Mouse (Mus musculus): ENCODE measurements at regions not wholly inside any gene's neighbourhood (a gene's known extent, or its start where the extent isn't known, plus 50 kb on each side); places are given as distances from the start of the nearest gene placed in this dataset.

GRCm38 (mm10) chr15:61116912-61117311 lies 194.1 kb upstream of the A1bg start:
- Histone ChIP-seq H3K27ac (ENCODE audit: low read depth) (no peak overlapping the region), H3K9me3 (ENCODE audit: low read depth, low read length) (no peaks in the 10 kb centered on the region), H3K4me3 (ENCODE audit: low read depth, low read length) (no peak overlapping the region), H3K36me3 (ENCODE audit: insufficient read depth) (no peaks in the 10 kb centered on the region), H3K4me2 (no peak overlapping the region), H3K27me3 (ENCODE audit: insufficient read depth, low read length) (no peaks in the 10 kb centered on the region), H3K9ac (no peak overlapping the region), H3K4me1 (ENCODE audit: insufficient read depth) (no peaks in the 10 kb centered on the region)
- no peak for DNase-seq
- no peak for ATAC-seq (ENCODE audit: insufficient read depth)
- TF ChIP-seq CTCF (IDR thresholded peaks at IDR 0.05; ENCODE audit: low read depth) = no peak
- 15% methylated on average over 1 of the region's 1 CpGs for WGBS

- no peaks in the 10 kb centered on the region for H3K27me3 ChIP-seq (ENCODE audit: insufficient read depth, low read length)
- H3K9ac ChIP-seq = no peak overlapping the region
- no peaks in the 10 kb centered on the region for H3K36me3 ChIP-seq (ENCODE audit: insufficient read depth)
- 27% methylated on average over 4 of the region's 4 CpGs for WGBS
- peak; percentile 45 for DNase-seq
- 0 out of 2 replicates have a peak, but pooled peaks have one; percentile 2 for TF ChIP-seq CTCF (IDR thresholded peaks at IDR 0.05; ENCODE audit: low read depth)
- H3K27ac ChIP-seq (ENCODE audit: low read depth) = peak overlapping the region; percentile 10
- H3K4me1 ChIP-seq (ENCODE audit: insufficient read depth) = no peaks in the 10 kb centered on the region
- no peak overlapping the region for H3K4me2 ChIP-seq
- no peak overlapping the region for H3K4me3 ChIP-seq (ENCODE audit: low read depth, low read length)
- H3K9me3 ChIP-seq (ENCODE audit: low read depth, low read length) = no peaks in the 10 kb centered on the region
- ATAC-seq (ENCODE audit: insufficient read depth) = no peak
Observed at GRCm38 (mm10) chr15:61109429-61110128, 186.8 kb upstream of the A1bg start.

GRCm38 (mm10) chr15:61108957-61109356 lies 186.1 kb upstream of the A1bg start:
- Histone ChIP-seq H3K36me3 (ENCODE audit: insufficient read depth) (no peaks in the 10 kb centered on the region), H3K27me3 (ENCODE audit: insufficient read depth, low read length) (no peaks in the 10 kb centered on the region), H3K9ac (no peak overlapping the region), H3K9me3 (ENCODE audit: low read depth, low read length) (no peaks in the 10 kb centered on the region), H3K4me3 (ENCODE audit: low read depth, low read length) (no peak overlapping the region), H3K4me2 (no peak overlapping the region), H3K27ac (ENCODE audit: low read depth) (peak overlapping the region; percentile 10; the same call in 1 of the 2 replicates), H3K4me1 (ENCODE audit: insufficient read depth) (no peaks in the 10 kb centered on the region)
- ATAC-seq (ENCODE audit: insufficient read depth) (no peak), DNase-seq (no peak)
- no peak for TF ChIP-seq CTCF (IDR thresholded peaks at IDR 0.05; ENCODE audit: low read depth)
- 66% methylated on average over 2 of the region's 2 CpGs for WGBS

GRCm38 (mm10) chr15:61102421-61103412 lies 179.9 kb upstream of the A1bg start:
- no peaks in the 10 kb centered on the region for H3K27me3 ChIP-seq (ENCODE audit: insufficient read depth, low read length)
- H3K9ac ChIP-seq = no peak overlapping the region
- H3K9me3 ChIP-seq (ENCODE audit: low read depth, low read length) = no peaks in the 10 kb centered on the region
- DNase-seq (peak; percentile 90), ATAC-seq (ENCODE audit: insufficient read depth) (peak; percentile 21; the same call in 1 of the 2 replicates)
- no peak overlapping the region for H3K4me2 ChIP-seq
- H3K4me3 ChIP-seq (ENCODE audit: low read depth, low read length) = no peak overlapping the region
- no peaks in the 10 kb centered on the region for H3K4me1 ChIP-seq (ENCODE audit: insufficient read depth)
- H3K27ac ChIP-seq (ENCODE audit: low read depth) = no peak overlapping the region
- peak; percentile 79 for TF ChIP-seq CTCF (IDR thresholded peaks at IDR 0.05; ENCODE audit: low read depth)
- 47% methylated on average over 7 of the region's 7 CpGs for WGBS
- no peaks in the 10 kb centered on the region for H3K36me3 ChIP-seq (ENCODE audit: insufficient read depth)

- no peak for DNase-seq
- Histone ChIP-seq H3K4me1 (ENCODE audit: insufficient read depth) (no peaks in the 10 kb centered on the region), H3K9me3 (ENCODE audit: low read depth, low read length) (no peaks in the 10 kb centered on the region), H3K4me3 (ENCODE audit: low read depth, low read length) (no peak overlapping the region), H3K4me2 (no peak overlapping the region), H3K9ac (no peak overlapping the region), H3K27me3 (ENCODE audit: insufficient read depth, low read length) (no peaks in the 10 kb centered on the region), H3K36me3 (ENCODE audit: insufficient read depth) (no peaks in the 10 kb centered on the region), H3K27ac (ENCODE audit: low read depth) (no peak overlapping the region)
- TF ChIP-seq CTCF (IDR thresholded peaks at IDR 0.05; ENCODE audit: low read depth) = no peak
- 54% methylated on average over 4 of the region's 4 CpGs for WGBS
- no peak for ATAC-seq (ENCODE audit: insufficient read depth)
Observed at GRCm38 (mm10) chr15:61100807-61101206, 178.0 kb upstream of the A1bg start.

GRCm38 (mm10) chr15:61098968-61099367 lies 176.2 kb upstream of the A1bg start:
- no peaks in the 10 kb centered on the region for H3K36me3 ChIP-seq (ENCODE audit: insufficient read depth)
- 22% methylated on average over 1 of the region's 1 CpGs for WGBS
- no peaks in the 10 kb centered on the region for H3K27me3 ChIP-seq (ENCODE audit: insufficient read depth, low read length)
- no peak overlapping the region for H3K9ac ChIP-seq
- no peak for ATAC-seq (ENCODE audit: insufficient read depth)
- H3K4me1 ChIP-seq (ENCODE audit: insufficient read depth) = no peaks in the 10 kb centered on the region
- no peak for DNase-seq
- no peak overlapping the region for H3K4me3 ChIP-seq (ENCODE audit: low read depth, low read length)
- no peak for TF ChIP-seq CTCF (IDR thresholded peaks at IDR 0.05; ENCODE audit: low read depth)
- H3K27ac ChIP-seq (ENCODE audit: low read depth) = no peak overlapping the region
- H3K9me3 ChIP-seq (ENCODE audit: low read depth, low read length) = no peaks in the 10 kb centered on the region
- H3K4me2 ChIP-seq = no peak overlapping the region

- Histone ChIP-seq H3K27ac (ENCODE audit: low read depth) (no peak overlapping the region), H3K9me3 (ENCODE audit: low read depth, low read length) (no peaks in the 10 kb centered on the region), H3K9ac (no peak overlapping the region), H3K27me3 (ENCODE audit: insufficient read depth, low read length) (no peaks in the 10 kb centered on the region), H3K36me3 (ENCODE audit: insufficient read depth) (no peaks in the 10 kb centered on the region), H3K4me2 (no peak overlapping the region), H3K4me1 (ENCODE audit: insufficient read depth) (no peaks in the 10 kb centered on the region), H3K4me3 (ENCODE audit: low read depth, low read length) (no peak overlapping the region)
- DNase-seq (no peak), ATAC-seq (ENCODE audit: insufficient read depth) (no peak)
- no peak for TF ChIP-seq CTCF (IDR thresholded peaks at IDR 0.05; ENCODE audit: low read depth)
Observed at GRCm38 (mm10) chr15:61098519-61098918, 175.7 kb upstream of the A1bg start.

All from lung, embryonic 14.5 days (tissue).